Mouse (Mus musculus): ENCODE measurements around the gene Gm10642.

Gm10642 gene

GRCm38 (mm10) chr9:70671772-70672579 lies 15.9 kb downstream of the Gm10642 start:
- DNase-seq (ENCODE audit: low spot score in 2 of 2) = no peak

- no peak for DNase-seq (ENCODE audit: low spot score in 2 of 2)
Observed at GRCm38 (mm10) chr9:70673656-70674055, 17.6 kb downstream of the Gm10642 start.

GRCm38 (mm10) chr9:70675117-70675516 lies 19.1 kb downstream of the Gm10642 start:
- no peak for DNase-seq (ENCODE audit: low spot score in 2 of 2)

GRCm38 (mm10) chr9:70675961-70676360 lies 19.9 kb downstream of the Gm10642 start:
- DNase-seq (ENCODE audit: low spot score in 2 of 2) = no peak

- peak; percentile 97 to 99 for DNase-seq (ENCODE audit: low spot score in 2 of 2)
Observed at GRCm38 (mm10) chr9:70678682-70679131, 22.7 kb downstream of the Gm10642 start, which contains the start of gene Adam10. TSS of gene Adam10 (plus strand) at chr9:70678997.

GRCm38 (mm10) chr9:70679132-70680091 lies 23.4 kb downstream of the Gm10642 start:
- peak in 1 of 2 experiments; percentile 50 for DNase-seq (ENCODE audit: low spot score in 2 of 2)

GRCm38 (mm10) chr9:70682202-70682601 lies 26.2 kb downstream of the Gm10642 start:
- DNase-seq (ENCODE audit: low spot score in 2 of 2) = no peak

GRCm38 (mm10) chr9:70688301-70688968 lies 32.4 kb downstream of the Gm10642 start:
- DNase-seq (ENCODE audit: low spot score in 2 of 2) = no peak

GRCm38 (mm10) chr9:70689926-70690325 lies 33.9 kb downstream of the Gm10642 start:
- DNase-seq (ENCODE audit: low spot score in 2 of 2) = no peak

GRCm38 (mm10) chr9:70690579-70690978 lies 34.5 kb downstream of the Gm10642 start:
- DNase-seq (ENCODE audit: low spot score in 2 of 2) = no peak

GRCm38 (mm10) chr9:70691772-70692693 lies 36.0 kb downstream of the Gm10642 start:
- DNase-seq (ENCODE audit: low spot score in 2 of 2) = no peak

- DNase-seq (ENCODE audit: low spot score in 2 of 2) = no peak
Observed at GRCm38 (mm10) chr9:70695723-70696122, 39.7 kb downstream of the Gm10642 start.

GRCm38 (mm10) chr9:70698090-70698489 lies 42.0 kb downstream of the Gm10642 start:
- DNase-seq (ENCODE audit: low spot score in 2 of 2) = no peak

GRCm38 (mm10) chr9:70703597-70704203 lies 47.6 kb downstream of the Gm10642 start:
- no peak for DNase-seq (ENCODE audit: low spot score in 2 of 2)

GRCm38 (mm10) chr9:70706444-70706843 lies 50.4 kb downstream of the Gm10642 start:
- no peak for DNase-seq (ENCODE audit: low spot score in 2 of 2)
